Mouse (Mus musculus) spleen, adult 12 weeks (tissue): ENCODE measurements around the gene Chrnb2.

Experiments used
- DNase-seq: peaks from one replicate; pipeline ENCODE4 v3.0.0; 2022; ENCODE audit warnings: low spot score

The Chrnb2 gene

GRCm38 (mm10) chr3:89714359-89715206, 49.8 kb downstream of the Chrnb2 start, which contains the start of gene Adar:
Gene Adar, plus strand, starts transcription at chr3:89715022.
- DNase-seq, result peak; percentile 45

- no peak for DNase-seq
Measured at GRCm38 (mm10) chr3:89704064-89704463, 60.4 kb downstream of the Chrnb2 start.

- no peak for DNase-seq
Measured at GRCm38 (mm10) chr3:89703596-89703995, 60.8 kb downstream of the Chrnb2 start.

GRCm38 (mm10) chr3:89700461-89700860, 64.0 kb downstream of the Chrnb2 start:
- no peak for DNase-seq

- DNase-seq, result no peak
Measured at GRCm38 (mm10) chr3:89698958-89699357, 65.5 kb downstream of the Chrnb2 start.
